Mouse (Mus musculus): ENCODE results near the gene Olfr523. TPM values are rescaled to one million over a fixed set of nuclear protein-coding genes. Genes with fewer than 3 reads are reported as not detected.

The Olfr523 gene
- polyA plus RNA-seq, 1 experiment, result not detected

GRCm38 (mm10) chr7:140135106-140135770 lies 37.8 kb upstream of the Olfr523 start:
- H3K9ac ChIP-seq (ENCODE audit: low read depth, poor library complexity, severe bottlenecking), result no peak overlapping the region
- no peaks in the 10 kb centered on the region for H3K9me3 ChIP-seq (replicated peaks; ENCODE audit: control insufficient read depth, insufficient read depth, low read length, poor library complexity, severe bottlenecking)
- peaks cover 8% of the 10 kb centered on the region for H3K36me3 ChIP-seq (ENCODE audit: control insufficient read depth, insufficient read depth, low read length, poor library complexity, severe bottlenecking)
- no peaks in the 10 kb centered on the region for H3K27me3 ChIP-seq (ENCODE audit: control insufficient read depth, insufficient read depth, low read length, poor library complexity, severe bottlenecking)
- TF ChIP-seq EP300 (IDR thresholded peaks at IDR 0.05; ENCODE audit: insufficient read depth, low read depth, low read length) (no peak), CTCF (IDR thresholded peaks at IDR 0.05; ENCODE audit: low read depth, low read length) (no peak), POLR2A (IDR thresholded peaks at IDR 0.05; ENCODE audit: insufficient read depth, low read length) (no peak)
- no peaks in the 10 kb centered on the region for H3K4me1 ChIP-seq (ENCODE audit: control insufficient read depth, insufficient read depth, low read length)
- H3K4me3 ChIP-seq (ENCODE audit: low read depth, low read length), result no peak overlapping the region
- no peak overlapping the region for H3K27ac ChIP-seq (ENCODE audit: insufficient read depth, low read length)

- Histone ChIP-seq H3K36me3 (ENCODE audit: control insufficient read depth, insufficient read depth, low read length, poor library complexity, severe bottlenecking) (no peaks in the 10 kb centered on the region; the same call in 1 of the 2 replicates), H3K4me3 (ENCODE audit: low read depth, low read length) (peak within 1 kb of the TSS; percentile 95), H3K27ac (ENCODE audit: insufficient read depth, low read length) (no peak within 1 kb of the TSS), H3K4me1 (ENCODE audit: control insufficient read depth, insufficient read depth, low read length) (no peaks in the 10 kb centered on the region), H3K9ac (ENCODE audit: low read depth, poor library complexity, severe bottlenecking) (peak within 1 kb of the TSS; percentile 58), H3K27me3 (ENCODE audit: control insufficient read depth, insufficient read depth, low read length, poor library complexity, severe bottlenecking) (no peaks in the 10 kb centered on the region), H3K9me3 (replicated peaks; ENCODE audit: control insufficient read depth, insufficient read depth, low read length, poor library complexity, severe bottlenecking) (no peaks in the 10 kb centered on the region)
- TF ChIP-seq EP300 (IDR thresholded peaks at IDR 0.05; ENCODE audit: insufficient read depth, low read depth, low read length) (peak; percentile 19; the same call in 1 of the 2 replicates), CTCF (IDR thresholded peaks at IDR 0.05; ENCODE audit: low read depth, low read length) (no peak), POLR2A (IDR thresholded peaks at IDR 0.05; ENCODE audit: insufficient read depth, low read length) (peak; percentile 49)
Observed at GRCm38 (mm10) chr7:140137135-140138020, 35.6 kb upstream of the Olfr523 start, which contains the start of gene Mtg1. Gene Mtg1 (plus strand): TSS chr7:140137564.

GRCm38 (mm10) chr7:140138021-140138310 lies 35.1 kb upstream of the Olfr523 start:
- Histone ChIP-seq H3K9me3 (replicated peaks; ENCODE audit: control insufficient read depth, insufficient read depth, low read length, poor library complexity, severe bottlenecking) (no peaks in the 10 kb centered on the region), H3K36me3 (ENCODE audit: control insufficient read depth, insufficient read depth, low read length, poor library complexity, severe bottlenecking) (no peaks in the 10 kb centered on the region; the same call in 1 of the 2 replicates), H3K27me3 (ENCODE audit: control insufficient read depth, insufficient read depth, low read length, poor library complexity, severe bottlenecking) (no peaks in the 10 kb centered on the region), H3K9ac (ENCODE audit: low read depth, poor library complexity, severe bottlenecking) (peak overlapping the region; percentile 58), H3K4me3 (ENCODE audit: low read depth, low read length) (peak overlapping the region; percentile 95), H3K4me1 (ENCODE audit: control insufficient read depth, insufficient read depth, low read length) (no peaks in the 10 kb centered on the region), H3K27ac (ENCODE audit: insufficient read depth, low read length) (no peak overlapping the region)
- TF ChIP-seq CTCF (IDR thresholded peaks at IDR 0.05; ENCODE audit: low read depth, low read length) (no peak), POLR2A (IDR thresholded peaks at IDR 0.05; ENCODE audit: insufficient read depth, low read length) (no peak), EP300 (IDR thresholded peaks at IDR 0.05; ENCODE audit: insufficient read depth, low read depth, low read length) (no peak)

- Histone ChIP-seq H3K27ac (ENCODE audit: insufficient read depth, low read length) (no peak overlapping the region), H3K4me1 (ENCODE audit: control insufficient read depth, insufficient read depth, low read length) (no peaks in the 10 kb centered on the region), H3K9ac (ENCODE audit: low read depth, poor library complexity, severe bottlenecking) (no peak overlapping the region), H3K9me3 (replicated peaks; ENCODE audit: control insufficient read depth, insufficient read depth, low read length, poor library complexity, severe bottlenecking) (no peaks in the 10 kb centered on the region), H3K36me3 (ENCODE audit: control insufficient read depth, insufficient read depth, low read length, poor library complexity, severe bottlenecking) (no peaks in the 10 kb centered on the region), H3K4me3 (ENCODE audit: low read depth, low read length) (no peak overlapping the region), H3K27me3 (ENCODE audit: control insufficient read depth, insufficient read depth, low read length, poor library complexity, severe bottlenecking) (no peaks in the 10 kb centered on the region)
- TF ChIP-seq POLR2A (IDR thresholded peaks at IDR 0.05; ENCODE audit: insufficient read depth, low read length) (no peak), CTCF (IDR thresholded peaks at IDR 0.05; ENCODE audit: low read depth, low read length) (peak; percentile 64)
Observed at GRCm38 (mm10) chr7:140141350-140141749, 31.7 kb upstream of the Olfr523 start.

DNA sequence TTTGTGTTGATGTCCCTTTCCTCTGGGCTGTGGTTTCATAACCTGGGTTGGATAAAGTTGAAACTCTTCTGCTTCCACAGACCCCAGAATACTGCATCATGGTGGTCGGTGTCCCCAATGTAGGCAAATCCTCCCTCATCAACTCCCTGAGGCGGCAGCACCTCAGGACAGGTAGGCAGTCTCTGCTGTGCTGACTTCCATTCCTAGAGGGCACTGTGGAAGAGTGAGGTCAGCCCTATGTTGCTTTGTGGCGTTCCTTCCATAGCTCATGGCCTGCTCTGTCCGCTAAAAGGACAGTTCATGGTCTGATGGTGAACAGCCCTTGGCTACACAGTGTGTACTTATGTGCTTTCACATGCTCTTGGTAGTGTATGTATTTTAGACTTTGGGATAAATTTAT lies 28.5 kb upstream of the Olfr523 start:
- Histone ChIP-seq H3K36me3 (ENCODE audit: control insufficient read depth, insufficient read depth, low read length, poor library complexity, severe bottlenecking) (no peaks in the 10 kb centered on the region), H3K9me3 (replicated peaks; ENCODE audit: control insufficient read depth, insufficient read depth, low read length, poor library complexity, severe bottlenecking) (no peaks in the 10 kb centered on the region), H3K9ac (ENCODE audit: low read depth, poor library complexity, severe bottlenecking) (no peak overlapping the region), H3K27me3 (ENCODE audit: control insufficient read depth, insufficient read depth, low read length, poor library complexity, severe bottlenecking) (no peaks in the 10 kb centered on the region), H3K4me1 (ENCODE audit: control insufficient read depth, insufficient read depth, low read length) (no peaks in the 10 kb centered on the region), H3K27ac (ENCODE audit: insufficient read depth, low read length) (no peak overlapping the region), H3K4me3 (ENCODE audit: low read depth, low read length) (no peak overlapping the region)
- TF ChIP-seq POLR2A (IDR thresholded peaks at IDR 0.05; ENCODE audit: insufficient read depth, low read length) (no peak), CTCF (IDR thresholded peaks at IDR 0.05; ENCODE audit: low read depth, low read length) (no peak), EP300 (IDR thresholded peaks at IDR 0.05; ENCODE audit: insufficient read depth, low read depth, low read length) (no peak)

- peak overlapping the region; percentile 33 for H3K9ac ChIP-seq (ENCODE audit: low read depth, poor library complexity, severe bottlenecking)
- no peak for TF ChIP-seq POLR2A (IDR thresholded peaks at IDR 0.05; ENCODE audit: insufficient read depth, low read length)
- TF ChIP-seq CTCF (IDR thresholded peaks at IDR 0.05; ENCODE audit: low read depth, low read length), result no peak
- TF ChIP-seq EP300 (IDR thresholded peaks at IDR 0.05; ENCODE audit: insufficient read depth, low read depth, low read length), result no peak
- peak overlapping the region; percentile 34 for H3K4me3 ChIP-seq (ENCODE audit: low read depth, low read length)
- no peaks in the 10 kb centered on the region for H3K4me1 ChIP-seq (ENCODE audit: control insufficient read depth, insufficient read depth, low read length)
- no peak overlapping the region for H3K27ac ChIP-seq (ENCODE audit: insufficient read depth, low read length)
- no peaks in the 10 kb centered on the region for H3K27me3 ChIP-seq (ENCODE audit: control insufficient read depth, insufficient read depth, low read length, poor library complexity, severe bottlenecking)
- H3K36me3 ChIP-seq (ENCODE audit: control insufficient read depth, insufficient read depth, low read length, poor library complexity, severe bottlenecking), result no peaks in the 10 kb centered on the region
- no peaks in the 10 kb centered on the region for H3K9me3 ChIP-seq (replicated peaks; ENCODE audit: control insufficient read depth, insufficient read depth, low read length, poor library complexity, severe bottlenecking)
Observed at GRCm38 (mm10) chr7:140153383-140153782, 19.6 kb upstream of the Olfr523 start.
